ENCODE assay signal across 7 mouse cellular contexts in genomic region chr7:56042353-56042752, GRCm38 (mm10). TPM values are rescaled to one million over a fixed set of nuclear protein-coding genes. Genes with fewer than 3 reads are reported as not detected.
A peak's percentile ranks its signal among the peaks of the same experiment; 100 is the strongest.
DNase-seq lines count a peak whose midpoint lies in the region; TF ChIP-seq lines count a peak whose summit lies in the region.

No protein-coding gene starts in this region.

- H3K9me3 ChIP-seq in ES-E14 (ENCODE audit: control insufficient read depth, insufficient read depth, low read depth, low read length): no peaks in the 10 kb centered on the region

- no peaks in the 10 kb centered on the region for H3K36me3 ChIP-seq in ES-E14 (ENCODE audit: control insufficient read depth, insufficient read depth, low read length, poor library complexity, severe bottlenecking)

- H3K27ac ChIP-seq in ES-E14 (ENCODE audit: insufficient read depth, low read depth, low read length, poor library complexity, severe bottlenecking): no peak overlapping the region

- peak; percentile 80 for DNase-seq in ES-E14 (ENCODE audit: low read depth, low spot score)
- peak; percentile 49 for DNase-seq in adrenal gland, adult 8-10 months
- DNase-seq in embryo, embryonic 11.5 days (ENCODE audit: low read depth, low spot score): peak; percentile 62
- peak; percentile 61 to 73 for DNase-seq in heart, postnatal 10 days
- peak; percentile 77 to 80 for DNase-seq in layer of hippocampus, postnatal 10 days (ENCODE audit: low spot score in 2 of 2)
- DNase-seq in lung, postnatal 25 days (ENCODE audit: low spot score): peak; percentile 75
- peak; percentile 57 for DNase-seq in skeletal muscle tissue, adult 2 months (ENCODE audit: low read depth, low spot score)

- in situ Hi-C loops in ES-E14 (cut with MboI; ENCODE audit: low sequenced_read_pairs in 2 of 2, unreplicated experiment in 2 of 2): no loop called here

- no peaks in the 10 kb centered on the region for H3K4me1 ChIP-seq in ES-E14 (ENCODE audit: control insufficient read depth in 2 of 2, insufficient read depth in 2 of 2, low read length in 2 of 2, poor library complexity in 1 of 2)

- no peak overlapping the region for H3K9ac ChIP-seq in ES-E14 (ENCODE audit: insufficient read depth, low read depth, low read length, poor library complexity, severe bottlenecking)

- no peak overlapping the region for H3K4me3 ChIP-seq in ES-E14 (ENCODE audit: insufficient read depth in 1 of 2, low read depth in 1 of 2, low read length in 2 of 2, poor library complexity in 1 of 2, severe bottlenecking in 1 of 2)

- intact Hi-C loops in heart, postnatal 10 days (cut with DNase I): loop anchor here (1.0 kb wide), 1 partner anchor 56 kb away; no protein-coding TSS in a partner anchor

TF ChIP-seq in ES-E14, 5 proteins besides CTCF, POLR2A, EP300 and RAD21:
- TF ChIP-seq CHD2 (IDR thresholded peaks at IDR 0.05; ENCODE audit: low read depth, low read length) (no peak), HCFC1 (IDR thresholded peaks at IDR 0.05; ENCODE audit: borderline replicate concordance, insufficient read depth, low read length) (no peak), ZC3H11A (IDR thresholded peaks at IDR 0.05; ENCODE audit: borderline replicate concordance, low read depth, low read length) (peak; percentile 25; the same call in 1 of the 2 replicates)

RNA-seq across cellular contexts. Expression of gene Herc2, which starts 7.6 kb away (rescaled TPM):
- 32.7 and 34.9 TPM in 2 replicates for total RNA-seq in ES-E14 (2012; rRNA removed)
- total RNA-seq in adrenal gland, adult 8-10 months (2022): 10 to 100 TPM; 67.5 to 85.6 (median 76.3) TPM
- total RNA-seq in heart, postnatal 10 days (2021): 10 to 100 TPM; 44.4 to 50.2 TPM
- 100 to 1,000 TPM; 130 to 142 TPM for total RNA-seq in layer of hippocampus, postnatal 10 days (2021)

RNA-seq across cellular contexts. Expression of gene Nipa1, which starts 22.6 kb away (rescaled TPM):
- total RNA-seq in ES-E14 (2012; rRNA removed): 4.1 and 5.5 TPM in 2 replicates
- total RNA-seq in adrenal gland, adult 8-10 months (2022): 10 to 100 TPM; 11.3 to 14.1 (median 12.3) TPM
- total RNA-seq in heart, postnatal 10 days (2021): 1 to 10 TPM; 4.3 TPM
- 10 to 100 TPM; 70.0 to 75.4 TPM for total RNA-seq in layer of hippocampus, postnatal 10 days (2021)

Comparison
In these comparisons a context has a peak if more than half of its experiments do, and no peak if none do; other contexts are left out.
1. RNA of gene Nipa1, which starts 22.6 kb away (total RNA-seq): 70.0 to 75.4 TPM in layer of hippocampus, postnatal 10 days; 11.3 to 14.1 TPM in adrenal gland, adult 8-10 months, 4.1 to 5.5 TPM in ES-E14 and 4.3 TPM in heart, postnatal 10 days; every median in the first group is over 4 times any median in the second.
2. Peak in every context shown above with its lines, with median percentiles within 50 percentile points of each other: DNase-seq.